Mouse (Mus musculus) intestine, embryonic 14.5 days (tissue): ENCODE data around the gene Tmem189. TPM values are rescaled to one million over a fixed set of nuclear protein-coding genes. Genes with fewer than 3 reads are reported as not detected.

Experiments
- ATAC-seq: fragments of 200-750 bp; cut with Nextera tagmentation; replicated peaks from 2 replicates; pipeline ENCODE4 v1.8.0; 2017; ENCODE audit warnings: low read depth, moderate number of reproducible peaks, moderate TSS enrichment, moderate library complexity; ENCODE audit not compliant: low FRiP score, low TSS enrichment
- DNase-seq: peaks from one replicate; pipeline ENCODE4 v3.0.0-alpha.2; 2018; ENCODE audit warnings: low spot score
- H3K27ac ChIP-seq: fragments of 300-500 bp; sonication (generic); 2 replicates; pipeline ENCODE4 v1.5.1; 2014; ENCODE audit warnings: low read depth, mild to moderate bottlenecking, control low read depth
- H3K27me3 ChIP-seq: fragments of 300-500 bp; sonication (generic); replicated peaks from 2 replicates; pipeline ENCODE4 v1.6.1; 2014; ENCODE audit warnings: low read length, control low read depth; ENCODE audit not compliant: control insufficient read depth, insufficient read depth
- H3K36me3 ChIP-seq: fragments of 300-500 bp; sonication (generic); 2 replicates; pipeline ENCODE4 v1.6.1; 2014; ENCODE audit warnings: low read length, control low read depth; ENCODE audit not compliant: control insufficient read depth, insufficient read depth
- H3K4me1 ChIP-seq: fragments of 300-500 bp; sonication (generic); replicated peaks from 2 replicates; pipeline ENCODE4 v1.6.1; 2014; ENCODE audit warnings: low read length, control low read depth, mixed read lengths; ENCODE audit not compliant: control insufficient read depth, insufficient read depth
- H3K4me2 ChIP-seq: fragments of 300-500 bp; sonication (generic); 2 replicates; pipeline ENCODE4 v1.6.1; 2014; ENCODE audit warnings: low read length
- H3K4me3 ChIP-seq: fragments of 300-500 bp; sonication (generic); 2 replicates; pipeline ENCODE4 v1.5.1; 2014; ENCODE audit warnings: low read depth, low read length, control low read depth, mixed read lengths
- H3K9ac ChIP-seq: fragments of 300-500 bp; sonication (generic); 2 replicates; pipeline ENCODE4 v1.6.1; 2014; ENCODE audit warnings: mild to moderate bottlenecking, low read length
- H3K9me3 ChIP-seq: fragments of 300-500 bp; sonication (generic); 2 replicates; pipeline ENCODE4 v1.6.1; 2016; ENCODE audit warnings: low read length, control low read depth; ENCODE audit not compliant: control insufficient read depth
- WGBS: fragments of 180-500 bp; shearing (Covaris S2); extraction: QIAGEN DNeasy Blood & Tissue Kit; methylation state at CpG from one replicate; pipeline ENCODE4 v1.1.7; 2014; 5-methylcytosine and 5-hydroxymethylcytosine counted together
- polyA plus RNA-seq: library from polyadenylated mRNA; unstranded; fragments of >200 nt; fragmentation: Nextera tagmentation; extraction: Ambion mirVana; gene quantifications from 2 replicates; pipeline ENCODE4 v1.2.1, GENCODE M21; 2014

The Tmem189 gene
- polyA plus RNA-seq, 1 experiment from 2014 or later: 42.0 TPM

DNA sequence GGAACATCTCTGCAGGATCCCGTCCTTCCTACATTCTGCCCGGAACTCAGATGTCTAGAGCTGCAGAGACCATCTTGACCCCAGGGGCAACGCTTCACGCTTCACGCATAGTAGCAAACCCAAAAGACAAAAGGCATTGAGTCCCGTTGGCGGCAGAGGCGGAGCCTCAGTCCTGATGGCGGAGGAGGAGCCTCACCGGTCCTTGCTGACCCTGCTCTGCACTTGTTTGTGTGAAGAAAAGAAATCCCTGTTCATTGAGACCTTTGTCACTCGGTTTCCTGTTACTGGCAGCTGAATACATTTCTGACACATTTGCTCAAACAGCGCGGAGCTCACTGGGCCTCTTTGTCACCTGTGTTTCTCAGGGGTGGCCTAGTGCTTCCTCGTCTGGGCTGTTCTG, 5.9 kb upstream of the Tmem189 start:
- Histone ChIP-seq H3K9ac (no peak overlapping the region), H3K4me3 (no peak overlapping the region), H3K27ac (no peak overlapping the region), H3K4me1 (peaks cover 11% of the 10 kb centered on the region), H3K4me2 (no peak overlapping the region), H3K36me3 (no peaks in the 10 kb centered on the region), H3K27me3 (0 out of 2 replicates have a peak, but pooled peaks cover 2% of the 10 kb centered on the region), H3K9me3 (no peaks in the 10 kb centered on the region)
- WGBS: 86% methylated on average over 14 of the region's 14 CpGs
- DNase-seq: no peak
- no peak for ATAC-seq

GRCm38 (mm10) chr2:167694963-167695362, 5.3 kb upstream of the Tmem189 start:
- H3K27me3 ChIP-seq: 0 out of 2 replicates have a peak, but pooled peaks cover 2% of the 10 kb centered on the region
- H3K9me3 ChIP-seq: no peaks in the 10 kb centered on the region
- peaks cover 14% of the 10 kb centered on the region for H3K4me1 ChIP-seq
- H3K36me3 ChIP-seq: no peaks in the 10 kb centered on the region
- no peak for ATAC-seq
- H3K27ac ChIP-seq: no peak overlapping the region
- no peak overlapping the region for H3K4me2 ChIP-seq
- 96% methylated on average over 7 of the region's 7 CpGs for WGBS
- no peak overlapping the region for H3K9ac ChIP-seq
- DNase-seq: no peak
- no peak overlapping the region for H3K4me3 ChIP-seq

GRCm38 (mm10) chr2:167694244-167694643, 4.6 kb upstream of the Tmem189 start:
- Histone ChIP-seq H3K4me3 (no peak overlapping the region), H3K27me3 (0 out of 2 replicates have a peak, but pooled peaks cover 2% of the 10 kb centered on the region), H3K9me3 (no peaks in the 10 kb centered on the region), H3K36me3 (no peaks in the 10 kb centered on the region), H3K4me1 (peaks cover 14% of the 10 kb centered on the region), H3K4me2 (no peak overlapping the region), H3K27ac (no peak overlapping the region), H3K9ac (no peak overlapping the region)
- ATAC-seq (no peak), DNase-seq (no peak)
- 93% methylated on average over 1 of the region's 1 CpGs for WGBS

- Histone ChIP-seq H3K4me1 (peaks cover 14% of the 10 kb centered on the region), H3K9ac (no peak overlapping the region), H3K27me3 (0 out of 2 replicates have a peak, but pooled peaks cover 2% of the 10 kb centered on the region), H3K4me2 (no peak overlapping the region), H3K27ac (no peak overlapping the region), H3K4me3 (no peak overlapping the region), H3K36me3 (no peaks in the 10 kb centered on the region), H3K9me3 (no peaks in the 10 kb centered on the region)
- DNase-seq: no peak
- no peak for ATAC-seq
- WGBS: 88% methylated on average over 2 of the region's 2 CpGs
These were observed 3.9 kb upstream of the Tmem189 start for GRCm38 (mm10) chr2:167693540-167693939.

DNA sequence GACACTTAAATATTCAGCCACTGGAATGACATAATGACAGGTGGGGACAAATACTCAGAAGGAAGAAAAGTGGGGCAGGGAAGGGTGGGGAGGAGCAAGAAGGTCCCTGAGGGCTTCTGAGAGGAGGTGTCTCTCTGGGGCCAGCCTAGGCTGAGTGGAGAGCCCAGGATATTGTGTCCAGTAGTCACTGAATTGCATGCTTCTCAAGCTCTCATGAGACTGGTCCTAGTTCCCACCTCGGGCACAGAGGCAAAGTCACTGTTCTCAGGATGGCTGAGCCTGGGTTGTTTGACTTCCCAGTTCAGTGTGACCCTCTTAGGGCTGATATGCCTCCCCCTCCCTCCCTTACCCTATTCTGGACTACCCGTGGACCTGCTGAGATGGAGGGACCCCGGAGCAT, 3.2 kb upstream of the Tmem189 start:
- Histone ChIP-seq H3K27me3 (0 out of 2 replicates have a peak, but pooled peaks cover 2% of the 10 kb centered on the region), H3K36me3 (no peaks in the 10 kb centered on the region), H3K4me1 (peaks cover 16% of the 10 kb centered on the region), H3K9me3 (no peaks in the 10 kb centered on the region), H3K4me3 (no peak overlapping the region), H3K4me2 (no peak overlapping the region), H3K27ac (no peak overlapping the region), H3K9ac (no peak overlapping the region)
- WGBS: 67% methylated on average over 3 of the region's 3 CpGs
- DNase-seq (no peak), ATAC-seq (no peak)

- WGBS: 86% methylated on average over 14 of the region's 14 CpGs
- 0 out of 2 replicates have a peak, but pooled peaks cover 4% of the 10 kb centered on the region for H3K27me3 ChIP-seq
- no peak overlapping the region for H3K27ac ChIP-seq
- peaks cover 14% of the 10 kb centered on the region; the same call in 1 of the 2 replicates for H3K4me1 ChIP-seq
- no peak overlapping the region for H3K9ac ChIP-seq
- DNase-seq: no peak
- no peaks in the 10 kb centered on the region for H3K9me3 ChIP-seq
- no peaks in the 10 kb centered on the region for H3K36me3 ChIP-seq
- H3K4me3 ChIP-seq: no peak overlapping the region
- no peak for ATAC-seq
- H3K4me2 ChIP-seq: no peak overlapping the region
These were observed 2.4 kb upstream of the Tmem189 start for GRCm38 (mm10) chr2:167691871-167692661.

DNA sequence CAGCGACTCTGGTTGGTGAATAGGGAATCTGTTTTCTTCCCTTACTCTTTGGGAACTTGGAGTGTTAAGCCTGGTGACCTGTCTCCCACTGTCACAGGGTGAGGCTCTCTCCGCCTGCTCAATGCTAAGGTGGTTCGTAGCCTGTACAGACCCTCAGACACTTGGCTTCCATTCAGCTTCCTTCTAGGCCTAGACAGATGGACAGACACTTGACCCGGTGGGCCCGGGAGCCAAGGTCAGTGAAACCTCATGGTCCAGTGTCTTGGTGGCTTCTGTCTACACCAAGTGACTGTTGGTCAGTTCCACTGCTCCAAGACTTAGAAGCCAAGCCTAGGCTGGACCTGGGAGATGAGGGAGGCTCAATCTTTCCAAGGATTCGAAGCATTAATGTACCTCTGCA, 1.8 kb upstream of the Tmem189 start:
- Histone ChIP-seq H3K36me3 (no peaks in the 10 kb centered on the region), H3K4me2 (peak overlapping the region; percentile 97), H3K9ac (no peak overlapping the region), H3K9me3 (no peaks in the 10 kb centered on the region), H3K4me1 (peaks cover 14% of the 10 kb centered on the region; the same call in 1 of the 2 replicates), H3K27ac (no peak overlapping the region), H3K27me3 (0 out of 2 replicates have a peak, but pooled peaks cover 8% of the 10 kb centered on the region), H3K4me3 (no peak overlapping the region)
- ATAC-seq: no peak
- WGBS: 93% methylated on average over 6 of the region's 6 CpGs
- DNase-seq: no peak

GRCm38 (mm10) chr2:167690962-167691311, 1.3 kb upstream of the Tmem189 start:
- ATAC-seq: no peak
- peak overlapping the region; percentile 74 for H3K4me3 ChIP-seq
- H3K36me3 ChIP-seq: no peaks in the 10 kb centered on the region
- H3K9me3 ChIP-seq: no peaks in the 10 kb centered on the region
- peaks cover 14% of the 10 kb centered on the region; the same call in 1 of the 2 replicates for H3K4me1 ChIP-seq
- peak overlapping the region; percentile 97 for H3K4me2 ChIP-seq
- WGBS: 74% methylated on average over 12 of the region's 12 CpGs
- 0 out of 2 replicates have a peak, but pooled peaks cover 8% of the 10 kb centered on the region for H3K27me3 ChIP-seq
- no peak for DNase-seq
- H3K27ac ChIP-seq: no peak overlapping the region
- H3K9ac ChIP-seq: no peak overlapping the region; the same call in 1 of the 2 replicates
